Comparison of ENCODE assay signal across 11 mouse cellular contexts in genomic region chr3:55785266-55785980, GRCm38 (mm10). TPM values are rescaled to one million over a fixed set of nuclear protein-coding genes. Genes with fewer than 3 reads are reported as not detected.
DNase-seq lines count a peak whose midpoint lies in the region; ATAC-seq and TF ChIP-seq lines count a peak whose summit lies in the region.
"Had no signal": no experiment of that assay in that cellular context is flagged by ENCODE, and none has a peak within 500 bp of the region (broad histone marks: within the 10 kb centered on the region; RNA-seq: fewer than 3 reads in every experiment).

No protein-coding gene starts in this region.

- no peaks in the 10 kb centered on the region for H3K9me3 ChIP-seq in forebrain, embryonic 13.5 days (replicated peaks)
- no peaks in the 10 kb centered on the region for H3K9me3 ChIP-seq in forebrain, embryonic 10.5 days
- no peaks in the 10 kb centered on the region for H3K9me3 ChIP-seq in embryonic facial prominence, embryonic 12.5 days
- H3K9me3 ChIP-seq in hindbrain, postnatal 0 days (ENCODE audit: low read length) = no peaks in the 10 kb centered on the region
- H3K9me3 ChIP-seq in midbrain, postnatal 0 days (ENCODE audit: low read length) = no peaks in the 10 kb centered on the region

- DNase-seq in forebrain, embryonic 10.5 days (ENCODE audit: extremely low spot score, low spot score) = no peak
- peak; percentile 60 for DNase-seq in hindbrain, postnatal 0 days (ENCODE audit: low spot score)
- DNase-seq in midbrain, postnatal 0 days (ENCODE audit: low spot score) = peak; percentile 53
- DNase-seq in layer of hippocampus, adult 2 months (ENCODE audit: low spot score in 2 of 2) = no peak
- no peak for DNase-seq in adipocyte (ENCODE audit: low spot score)
- DNase-seq in yolk sac, embryonic 10.5 days (ENCODE audit: low spot score) = no peak
- DNase-seq: kidney, postnatal 14 days; thymus, postnatal 4 days had no signal

- peak overlapping the region; percentile 10; the same call in 1 of the 2 replicates for H3K4me3 ChIP-seq in forebrain, embryonic 13.5 days
- H3K4me3 ChIP-seq in forebrain, embryonic 10.5 days = no peak overlapping the region; the same call in 1 of the 2 replicates
- H3K4me3 ChIP-seq in embryonic facial prominence, embryonic 12.5 days = peak overlapping the region; percentile 48
- H3K4me3 ChIP-seq in hindbrain, postnatal 0 days (ENCODE audit: low read length) = peak overlapping the region; percentile 49
- H3K4me3 ChIP-seq in midbrain, postnatal 0 days (ENCODE audit: low read depth, low read length) = peak overlapping the region; percentile 49
- no peak overlapping the region for H3K4me3 ChIP-seq in layer of hippocampus, adult 2 months

- H3K4me1 ChIP-seq in forebrain, embryonic 13.5 days = peaks cover 37% of the 10 kb centered on the region
- peaks cover 74% of the 10 kb centered on the region for H3K4me1 ChIP-seq in forebrain, embryonic 10.5 days
- H3K4me1 ChIP-seq in embryonic facial prominence, embryonic 12.5 days = peaks cover 19% of the 10 kb centered on the region
- peaks cover 4% of the 10 kb centered on the region; the same call in 1 of the 2 replicates for H3K4me1 ChIP-seq in hindbrain, postnatal 0 days (ENCODE audit: insufficient read depth, low read length)
- H3K4me1 ChIP-seq in midbrain, postnatal 0 days (ENCODE audit: insufficient read depth, low read length) = peaks cover 14% of the 10 kb centered on the region; the same call in 1 of the 2 replicates

- no peak for TF ChIP-seq CTCF in hindbrain, postnatal 0 days (IDR thresholded peaks at IDR 0.05; ENCODE audit: low read depth)
- TF ChIP-seq CTCF in midbrain, postnatal 0 days (IDR thresholded peaks at IDR 0.05) = no peak
- TF ChIP-seq CTCF in layer of hippocampus, adult 2 months (conservative IDR thresholded peaks at IDR 0.05) = no peak

- WGBS in forebrain, embryonic 13.5 days = 45% methylated on average over 4 of the region's 4 CpGs
- 45% methylated on average over 4 of the region's 4 CpGs for WGBS in forebrain, embryonic 10.5 days
- WGBS in embryonic facial prominence, embryonic 12.5 days = 27% methylated on average over 4 of the region's 4 CpGs
- 44% methylated on average over 4 of the region's 4 CpGs for WGBS in hindbrain, postnatal 0 days
- 30% methylated on average over 4 of the region's 4 CpGs for WGBS in midbrain, postnatal 0 days

- peaks cover 85% of the 10 kb centered on the region for H3K27me3 ChIP-seq in forebrain, embryonic 13.5 days
- H3K27me3 ChIP-seq in forebrain, embryonic 10.5 days (ENCODE audit: poor library complexity, severe bottlenecking) = peaks cover 91% of the 10 kb centered on the region
- peaks cover 6% of the 10 kb centered on the region; the same call in 1 of the 2 replicates for H3K27me3 ChIP-seq in embryonic facial prominence, embryonic 12.5 days
- H3K27me3 ChIP-seq in hindbrain, postnatal 0 days (ENCODE audit: insufficient read depth, low read length) = no peaks in the 10 kb centered on the region
- no peaks in the 10 kb centered on the region for H3K27me3 ChIP-seq in midbrain, postnatal 0 days (ENCODE audit: insufficient read depth, low read length)

- ATAC-seq in forebrain, embryonic 13.5 days = no peak
- ATAC-seq in embryonic facial prominence, embryonic 12.5 days (ENCODE audit: insufficient number of reproducible peaks, insufficient read depth, low FRiP score, low TSS enrichment) = no peak
- no peak for ATAC-seq in hindbrain, postnatal 0 days
- ATAC-seq in midbrain, postnatal 0 days (ENCODE audit: low FRiP score) = no peak
- ATAC-seq: lung, postnatal 0 days had no signal

- H3K4me2 ChIP-seq in forebrain, embryonic 13.5 days = no peak overlapping the region
- peak overlapping the region; percentile 71 for H3K4me2 ChIP-seq in embryonic facial prominence, embryonic 12.5 days (replicated peaks)
- peak overlapping the region; percentile 77 for H3K4me2 ChIP-seq in hindbrain, postnatal 0 days (ENCODE audit: low read depth, low read length)
- H3K4me2 ChIP-seq in midbrain, postnatal 0 days (ENCODE audit: low read depth, low read length, poor library complexity, severe bottlenecking) = peak overlapping the region; percentile 83

- H3K27ac ChIP-seq in forebrain, embryonic 13.5 days = no peak overlapping the region
- H3K27ac ChIP-seq in forebrain, embryonic 10.5 days = no peak overlapping the region
- peak overlapping the region; percentile 77 for H3K27ac ChIP-seq in embryonic facial prominence, embryonic 12.5 days
- H3K27ac ChIP-seq in hindbrain, postnatal 0 days = peak overlapping the region; percentile 97
- H3K27ac ChIP-seq in midbrain, postnatal 0 days (ENCODE audit: low read depth, low read length) = peak overlapping the region; percentile 93
- no peak overlapping the region for H3K27ac ChIP-seq in layer of hippocampus, adult 2 months

- no peaks in the 10 kb centered on the region for H3K36me3 ChIP-seq in forebrain, embryonic 13.5 days (ENCODE audit: poor library complexity, severe bottlenecking)
- H3K36me3 ChIP-seq in forebrain, embryonic 10.5 days (replicated peaks) = no peaks in the 10 kb centered on the region
- no peaks in the 10 kb centered on the region for H3K36me3 ChIP-seq in embryonic facial prominence, embryonic 12.5 days
- no peaks in the 10 kb centered on the region for H3K36me3 ChIP-seq in hindbrain, postnatal 0 days (ENCODE audit: insufficient read depth, low read length)
- H3K36me3 ChIP-seq in midbrain, postnatal 0 days (ENCODE audit: insufficient read depth, low read length) = no peaks in the 10 kb centered on the region

- H3K9ac ChIP-seq in forebrain, embryonic 13.5 days = no peak overlapping the region
- H3K9ac ChIP-seq in embryonic facial prominence, embryonic 12.5 days = peak overlapping the region; percentile 85
- peak overlapping the region; percentile 83 for H3K9ac ChIP-seq in hindbrain, postnatal 0 days (replicated peaks; ENCODE audit: low read length)
- H3K9ac ChIP-seq in midbrain, postnatal 0 days (replicated peaks; ENCODE audit: low read length, poor library complexity, severe bottlenecking) = peak overlapping the region; percentile 92

RNA-seq across cellular contexts. Expression of gene Mab21l1, which starts 3.1 kb away (rescaled TPM):
- polyA plus RNA-seq in forebrain, embryonic 13.5 days (2015; fragmentation: Nextera tagmentation; extraction: Ambion mirVana) = 16.1 and 42.0 TPM in 2 replicates
- polyA plus RNA-seq in forebrain, embryonic 10.5 days (2016; fragmentation: Nextera tagmentation; extraction: Ambion mirVana) = 6.9 and 7.2 TPM in 2 replicates
- 70.0 and 78.4 TPM in 2 replicates for polyA plus RNA-seq in embryonic facial prominence, embryonic 12.5 days (2016; fragmentation: Nextera tagmentation; extraction: Ambion mirVana)
- total RNA-seq in hindbrain, postnatal 0 days (2014; rRNA removed) = 132 and 137 TPM in 2 replicates
- 175 and 179 TPM in 2 replicates for polyA plus RNA-seq in hindbrain, postnatal 0 days (2015; fragmentation: Nextera tagmentation; extraction: Ambion mirVana)
- 151 and 152 TPM in 2 replicates for total RNA-seq in midbrain, postnatal 0 days (2014; rRNA removed)
- 131 and 148 TPM in 2 replicates for polyA plus RNA-seq in midbrain, postnatal 0 days (2015; fragmentation: Nextera tagmentation; extraction: Ambion mirVana)
- under 1 TPM; 0.64 to 0.77 TPM for total RNA-seq in layer of hippocampus, adult 2 months (2021)
- polyA plus RNA-seq: lung, postnatal 0 days had no signal

Comparison
In these comparisons a context has a peak if more than half of its experiments do, and no peak if none do; other contexts are left out.
1. H3K4me3 ChIP-seq: peak in forebrain, embryonic 13.5 days (single experiment), embryonic facial prominence, embryonic 12.5 days (single experiment), hindbrain, postnatal 0 days (single experiment) and midbrain, postnatal 0 days (single experiment); none in forebrain, embryonic 10.5 days (single experiment) and layer of hippocampus, adult 2 months (single experiment).
2. H3K27ac ChIP-seq: peak in embryonic facial prominence, embryonic 12.5 days (single experiment), hindbrain, postnatal 0 days (single experiment) and midbrain, postnatal 0 days (single experiment); none in forebrain, embryonic 13.5 days (single experiment), forebrain, embryonic 10.5 days (single experiment) and layer of hippocampus, adult 2 months (single experiment).
3. DNase-seq: peak in hindbrain, postnatal 0 days (single experiment) and midbrain, postnatal 0 days (single experiment); none in forebrain, embryonic 10.5 days (single experiment), layer of hippocampus, adult 2 months (0 of 2), adipocyte (single experiment) and yolk sac, embryonic 10.5 days (single experiment).